Mouse (Mus musculus) B cell, adult 2 months (primary cell): ENCODE results near the gene Krtap5-2.
"Not testable (repeated sequence)": the region's sequence is repeated elsewhere in the genome, so short reads cannot be mapped to it uniquely, and the experiment has no call there.

ENCODE experiments used
- DNase-seq, 2 experiments: peaks; one replicate each; pipeline ENCODE4 v3.0.0; 2022

Gene Krtap5-2

GRCm38 (mm10) chr7:142175905-142176304, at the start of gene Krtap5-2:
Gene Krtap5-2 (minus strand): TSS chr7:142176005.
- not testable (repeated sequence) for DNase-seq

GRCm38 (mm10) chr7:142224518-142224917, 48.7 kb upstream of the Krtap5-2 start:
- no peak for DNase-seq

- not testable (repeated sequence) for DNase-seq
Observed at GRCm38 (mm10) chr7:142212136-142212535, 36.3 kb upstream of the Krtap5-2 start.

GRCm38 (mm10) chr7:142211559-142211958, 35.8 kb upstream of the Krtap5-2 start, which contains the start of gene Gm7579:
Gene Gm7579 (plus strand): TSS chr7:142211859.
- DNase-seq: no peak

GRCm38 (mm10) chr7:142206891-142207290, 31.1 kb upstream of the Krtap5-2 start:
- not testable (repeated sequence) for DNase-seq

GRCm38 (mm10) chr7:142205488-142205887, 29.7 kb upstream of the Krtap5-2 start:
- DNase-seq: no peak

- no peak for DNase-seq
Observed at GRCm38 (mm10) chr7:142201064-142201463, 25.3 kb upstream of the Krtap5-2 start, which contains the start of gene Krtap5-3. Gene Krtap5-3 (plus strand): TSS chr7:142201364.

GRCm38 (mm10) chr7:142198748-142199147, 22.9 kb upstream of the Krtap5-2 start:
- no peak for DNase-seq

- DNase-seq: no peak
Observed at GRCm38 (mm10) chr7:142190289-142190688, 14.5 kb upstream of the Krtap5-2 start, which contains the start of gene Gm10153. Gene Gm10153 (minus strand): TSS chr7:142190389.

- no peak for DNase-seq
Observed at GRCm38 (mm10) chr7:142188156-142188555, 12.4 kb upstream of the Krtap5-2 start.

- no peak for DNase-seq
Observed at GRCm38 (mm10) chr7:142181021-142181420, 5.2 kb upstream of the Krtap5-2 start.

- no peak for DNase-seq
Observed at GRCm38 (mm10) chr7:142178685-142179084, 2.9 kb upstream of the Krtap5-2 start.

GRCm38 (mm10) chr7:142169836-142170235, 6.0 kb downstream of the Krtap5-2 start:
- no peak for DNase-seq

- not testable (repeated sequence) for DNase-seq
Observed at GRCm38 (mm10) chr7:142165639-142166038, 10.2 kb downstream of the Krtap5-2 start, which contains the start of gene Gm4553. Gene Gm4553 (minus strand): TSS chr7:142165739.

GRCm38 (mm10) chr7:142159366-142159765, 16.4 kb downstream of the Krtap5-2 start:
- no peak for DNase-seq

GRCm38 (mm10) chr7:142157013-142157412, 18.8 kb downstream of the Krtap5-2 start, which contains the start of gene Gm29735:
Gene Gm29735 (minus strand): TSS chr7:142157113.
- not testable (repeated sequence) for DNase-seq

GRCm38 (mm10) chr7:142155308-142155707, 20.5 kb downstream of the Krtap5-2 start:
- DNase-seq: no peak

GRCm38 (mm10) chr7:142152191-142152590, 23.6 kb downstream of the Krtap5-2 start:
- no peak for DNase-seq

- DNase-seq: no peak
Observed at GRCm38 (mm10) chr7:142148633-142149032, 27.2 kb downstream of the Krtap5-2 start.

GRCm38 (mm10) chr7:142146033-142146432, 29.8 kb downstream of the Krtap5-2 start:
- peak; percentile 30 to 57 for DNase-seq

- DNase-seq: no peak
Observed at GRCm38 (mm10) chr7:142145413-142145940, 30.3 kb downstream of the Krtap5-2 start.

- no peak for DNase-seq
Observed at GRCm38 (mm10) chr7:142144507-142144906, 31.3 kb downstream of the Krtap5-2 start, which contains the start of gene Gm45337. Gene Gm45337 (minus strand): TSS chr7:142144607.

GRCm38 (mm10) chr7:142143506-142144010, 32.2 kb downstream of the Krtap5-2 start:
- not testable (repeated sequence) for DNase-seq

GRCm38 (mm10) chr7:142140696-142141095, 35.1 kb downstream of the Krtap5-2 start:
- no peak for DNase-seq
